Mouse (Mus musculus) fibroblast of lung, adult 2 months (primary cell): ENCODE data around the gene Tceanc2.

Source experiments
- DNase-seq: peaks from one replicate; pipeline ENCODE4 v3.0.0-alpha.2; 2011; ENCODE audit warnings: low read depth

Gene Tceanc2

GRCm38 (mm10) chr4:107178830-107179490 lies at the start of gene Tceanc2:
Tceanc2 (minus strand) TSS chr4:107179116.
- no peak for DNase-seq

GRCm38 (mm10) chr4:107226313-107226712 lies 47.4 kb upstream of the Tceanc2 start:
- no peak for DNase-seq

GRCm38 (mm10) chr4:107223225-107224204 lies 44.6 kb upstream of the Tceanc2 start:
- DNase-seq, result peak; percentile 61

GRCm38 (mm10) chr4:107221524-107221923 lies 42.6 kb upstream of the Tceanc2 start:
- no peak for DNase-seq

- DNase-seq, result no peak
These were observed 38.7 kb upstream of the Tceanc2 start for GRCm38 (mm10) chr4:107217574-107217973.

GRCm38 (mm10) chr4:107213279-107214011 lies 34.5 kb upstream of the Tceanc2 start:
- no peak for DNase-seq

GRCm38 (mm10) chr4:107211936-107212335 lies 33.0 kb upstream of the Tceanc2 start:
- DNase-seq, result no peak

- no peak for DNase-seq
These were observed 32.5 kb upstream of the Tceanc2 start for GRCm38 (mm10) chr4:107211465-107211864.

- no peak for DNase-seq
These were observed 31.7 kb upstream of the Tceanc2 start for GRCm38 (mm10) chr4:107210483-107211097.

- DNase-seq, result no peak
These were observed 30.0 kb upstream of the Tceanc2 start, which contains the start of gene Ldlrad1 for GRCm38 (mm10) chr4:107208880-107209279. Ldlrad1 (plus strand) TSS chr4:107209180.

- DNase-seq, result no peak
These were observed 28.1 kb upstream of the Tceanc2 start for GRCm38 (mm10) chr4:107207016-107207415.

GRCm38 (mm10) chr4:107203001-107203400 lies 24.1 kb upstream of the Tceanc2 start:
- no peak for DNase-seq

GRCm38 (mm10) chr4:107201779-107202178 lies 22.9 kb upstream of the Tceanc2 start:
- no peak for DNase-seq

- no peak for DNase-seq
These were observed 19.2 kb upstream of the Tceanc2 start for GRCm38 (mm10) chr4:107198072-107198471.

- DNase-seq, result no peak
These were observed 17.5 kb upstream of the Tceanc2 start for GRCm38 (mm10) chr4:107196454-107196853.

- DNase-seq, result no peak
These were observed 14.9 kb upstream of the Tceanc2 start for GRCm38 (mm10) chr4:107193841-107194240.

- DNase-seq, result no peak
These were observed 6.8 kb upstream of the Tceanc2 start for GRCm38 (mm10) chr4:107185703-107186102.

- no peak for DNase-seq
These were observed 4.3 kb upstream of the Tceanc2 start for GRCm38 (mm10) chr4:107183203-107183602.

GRCm38 (mm10) chr4:107182796-107183195 lies 3.9 kb upstream of the Tceanc2 start:
- DNase-seq, result no peak

GRCm38 (mm10) chr4:107181866-107182265 lies 3.0 kb upstream of the Tceanc2 start:
- no peak for DNase-seq

GRCm38 (mm10) chr4:107180746-107181145 lies 1.8 kb upstream of the Tceanc2 start:
- no peak for DNase-seq

GRCm38 (mm10) chr4:107179561-107179960 lies 645 bp upstream of the Tceanc2 start:
- no peak for DNase-seq
